ENCODE assay signal across 25 mouse cellular contexts in the genomic region with DNA sequence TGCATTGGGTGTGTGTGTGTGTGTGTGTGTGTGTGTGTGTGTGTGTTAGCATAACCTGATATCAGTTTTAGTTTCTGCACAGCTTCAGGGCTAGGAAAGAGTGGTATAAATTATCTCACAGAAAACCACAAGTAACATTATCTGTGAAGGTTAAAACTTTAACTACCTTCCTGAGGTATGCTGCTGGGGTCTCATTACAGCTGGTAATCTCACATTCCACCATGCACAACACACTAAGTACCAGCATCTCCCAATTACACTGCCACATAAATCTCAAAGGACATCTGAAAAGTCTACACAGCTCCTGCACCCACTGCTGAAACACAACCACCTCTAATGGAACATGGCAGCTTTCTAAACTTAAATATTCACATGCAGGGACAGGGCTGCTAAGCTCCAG.
"Had no signal": no experiment of that assay in that cellular context is flagged by ENCODE, and none has a peak within 500 bp of the region (broad histone marks: within the 10 kb centered on the region; RNA-seq: fewer than 3 reads in every experiment).

No protein-coding gene starts in this region.

- H3K4me2 ChIP-seq: heart, embryonic 12.5 days; hindbrain, embryonic 12.5 days; hindbrain, embryonic 14.5 days; intestine, embryonic 15.5 days; limb, embryonic 13.5 days; limb, embryonic 15.5 days; liver, embryonic 12.5 days had no signal

- H3K9ac ChIP-seq: forebrain, postnatal 0 days; heart, embryonic 12.5 days; hindbrain, embryonic 12.5 days; hindbrain, embryonic 14.5 days; intestine, embryonic 15.5 days; limb, embryonic 13.5 days; limb, embryonic 15.5 days; liver, embryonic 12.5 days; liver, embryonic 14.5 days had no signal

- H3K36me3 ChIP-seq: hindbrain, embryonic 12.5 days; intestine, embryonic 15.5 days had no signal

- H3K4me1 ChIP-seq: hindbrain, embryonic 10.5 days; hindbrain, embryonic 12.5 days; intestine, embryonic 15.5 days had no signal

- H3K27ac ChIP-seq: heart, embryonic 10.5 days; hindbrain, embryonic 10.5 days; hindbrain, embryonic 12.5 days; hindbrain, embryonic 14.5 days; intestine, embryonic 15.5 days; layer of hippocampus, adult 2 months; left cerebral cortex, adult 2 months; limb, embryonic 13.5 days; limb, embryonic 15.5 days; liver, embryonic 12.5 days; liver, embryonic 14.5 days had no signal

- H3K4me3 ChIP-seq: heart, embryonic 10.5 days; heart, embryonic 12.5 days; hindbrain, embryonic 10.5 days; hindbrain, embryonic 12.5 days; intestine, embryonic 15.5 days; layer of hippocampus, adult 2 months; left cerebral cortex, adult 2 months; limb, embryonic 13.5 days; limb, embryonic 15.5 days; liver, embryonic 12.5 days had no signal

- H3K9me3 ChIP-seq: heart, embryonic 10.5 days; heart, embryonic 12.5 days; hindbrain, embryonic 10.5 days; hindbrain, embryonic 12.5 days; intestine, embryonic 15.5 days; limb, embryonic 13.5 days; limb, embryonic 15.5 days; liver, embryonic 12.5 days had no signal

- H3K27me3 ChIP-seq: heart, embryonic 12.5 days; hindbrain, embryonic 12.5 days; intestine, embryonic 15.5 days; limb, embryonic 13.5 days; limb, embryonic 15.5 days; liver, embryonic 12.5 days had no signal

- DNase-seq: forebrain, postnatal 0 days; gastrocnemius, postnatal 10 days; gastrocnemius, postnatal 36 days; heart, adult 11 months; heart, postnatal 10 days; heart, postnatal 4 days; kidney, adult 2 months; kidney, postnatal 10 days; kidney, postnatal 36 days; left cerebral cortex, postnatal 4 days had no signal

- ATAC-seq: forebrain, postnatal 0 days; hindbrain, embryonic 16.5 days; inflammation-experienced regulatory T-cells, adult 6 months; intestine, embryonic 15.5 days; intestine, postnatal 0 days; liver, embryonic 12.5 days had no signal
